Mouse (Mus musculus) embryonic fibroblast, embryonic 13.5 days (primary cell): ENCODE measurements around the gene Spryd4.

Source experiments
- CTCF ChIP-seq: IDR thresholded peaks from 2 replicates; pipeline ENCODE4 v1.5.1; 2011; ENCODE audit warnings: mild to moderate bottlenecking, control low read depth, low read length, moderate library complexity, borderline replicate concordance; ENCODE audit not compliant: insufficient read depth
- POLR2A ChIP-seq: IDR thresholded peaks from 2 replicates; pipeline ENCODE4 v1.6.1; 2011; ENCODE audit warnings: low read depth, mild to moderate bottlenecking, control low read depth, low read length, moderate library complexity

DNA sequence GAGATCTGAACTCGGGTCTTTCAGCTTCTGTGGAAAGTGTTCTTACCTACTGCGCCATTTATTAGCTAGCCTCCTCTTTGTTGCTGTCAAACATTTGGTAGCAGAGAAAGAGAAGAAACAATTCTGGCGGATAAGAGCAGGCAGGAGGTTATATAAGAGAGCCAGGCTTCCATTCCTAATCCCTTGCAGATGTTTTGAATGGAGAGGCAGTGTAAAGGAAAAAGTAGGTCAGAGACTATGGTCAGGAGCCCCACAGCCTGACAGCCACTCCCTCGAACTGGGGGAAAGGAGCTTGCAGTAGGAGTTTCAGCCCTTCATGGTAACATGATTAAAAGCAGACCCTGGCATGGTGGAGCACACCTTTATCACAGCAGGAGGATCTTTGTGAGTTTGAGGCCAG lies 24.7 kb upstream of the Spryd4 start:
- TF ChIP-seq CTCF = no peak
- TF ChIP-seq POLR2A = no peak
